Mouse (Mus musculus): Measurements from ENCODE around the gene Tmem212.

The Tmem212 gene

GRCm38 (mm10) chr3:27843266-27843665 lies 52.9 kb downstream of the Tmem212 start:
- DNase-seq (ENCODE audit: low spot score in 2 of 2) = no peak

DNA sequence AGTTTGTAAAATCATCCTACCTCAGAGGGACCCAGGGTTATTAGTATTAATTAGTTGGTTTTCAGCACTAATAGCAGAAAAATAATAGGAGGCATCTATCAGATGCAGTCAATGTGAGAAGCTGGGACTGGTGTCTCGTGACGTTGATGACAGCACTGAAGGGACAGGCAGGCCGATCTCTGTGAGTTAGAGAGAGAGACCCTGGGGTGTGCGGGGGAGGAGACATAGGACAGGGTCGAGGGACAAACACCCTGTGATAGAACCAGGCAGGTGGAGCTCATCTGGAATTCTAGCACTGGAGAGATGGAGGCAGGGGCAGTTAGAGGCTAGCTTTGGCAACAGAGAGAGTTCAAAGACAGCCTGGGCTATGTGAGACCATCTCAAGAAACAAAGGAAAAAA lies 53.3 kb downstream of the Tmem212 start:
- DNase-seq (ENCODE audit: low spot score in 2 of 2) = no peak

- DNase-seq (ENCODE audit: low spot score in 2 of 2) = no peak
Measured at GRCm38 (mm10) chr3:27840311-27840710, 55.9 kb downstream of the Tmem212 start.

GRCm38 (mm10) chr3:27839795-27840194 lies 56.4 kb downstream of the Tmem212 start:
- no peak for DNase-seq (ENCODE audit: low spot score in 2 of 2)

DNA sequence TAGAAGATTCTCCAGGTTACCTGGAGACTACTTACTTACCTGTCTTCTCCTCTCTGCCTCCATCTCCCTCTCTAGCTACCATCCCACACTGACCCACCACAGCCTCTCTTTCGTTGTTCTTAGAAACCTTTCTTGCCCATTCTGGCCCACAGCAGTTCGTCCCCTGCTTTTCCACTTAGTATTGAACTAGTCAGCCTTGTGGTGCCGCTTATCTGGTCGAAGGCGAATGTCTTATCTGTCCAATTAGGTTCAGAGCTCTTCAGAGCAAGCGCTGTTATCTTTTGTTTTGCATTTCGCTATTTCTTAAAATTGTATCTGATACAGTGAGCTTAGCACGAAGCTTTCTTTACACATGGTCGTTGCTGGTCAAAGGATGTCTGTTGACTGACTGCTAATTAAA lies 56.9 kb downstream of the Tmem212 start:
- no peak for DNase-seq (ENCODE audit: low spot score in 2 of 2)

DNA sequence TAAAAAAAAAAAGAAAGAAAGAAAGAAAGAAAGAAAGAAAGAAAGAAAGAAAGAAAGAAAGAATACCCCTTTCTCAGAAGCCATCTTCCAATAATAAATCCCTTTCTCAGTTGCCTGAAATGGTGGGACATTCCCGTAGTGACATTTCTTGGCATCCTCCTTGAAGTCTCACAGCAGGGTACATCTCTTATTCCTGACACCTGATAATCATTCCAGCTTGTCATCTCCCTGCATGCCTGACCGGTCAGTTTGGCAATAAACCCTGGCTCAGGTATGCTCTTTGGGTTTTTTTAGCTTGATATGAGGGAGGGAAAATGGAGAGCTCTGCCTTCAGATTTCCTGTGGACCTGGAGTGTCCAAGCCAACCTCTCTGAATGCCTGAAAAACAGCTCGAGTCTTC lies 59.9 kb downstream of the Tmem212 start:
- no peak for DNase-seq (ENCODE audit: low spot score in 2 of 2)

DNA sequence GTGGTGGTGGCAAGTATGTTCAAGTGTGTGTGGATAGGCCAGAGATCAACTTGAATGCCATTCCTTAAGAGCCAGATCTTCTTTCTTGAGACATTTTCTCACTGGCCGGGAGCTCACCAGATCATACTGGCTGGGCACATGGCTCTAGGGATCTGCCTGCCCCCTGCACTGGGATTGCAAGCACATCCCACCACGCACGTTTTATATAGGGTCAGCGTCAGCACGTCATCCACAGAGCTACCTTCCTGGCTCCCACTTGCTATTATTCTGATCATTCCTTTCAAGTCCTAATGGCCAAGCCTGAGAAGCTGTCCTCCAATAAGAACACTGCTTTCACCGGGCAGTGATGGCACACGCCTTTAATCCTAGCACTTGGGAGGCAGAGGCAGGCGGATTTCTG lies 60.4 kb downstream of the Tmem212 start:
- DNase-seq (ENCODE audit: low spot score in 2 of 2) = no peak

DNA sequence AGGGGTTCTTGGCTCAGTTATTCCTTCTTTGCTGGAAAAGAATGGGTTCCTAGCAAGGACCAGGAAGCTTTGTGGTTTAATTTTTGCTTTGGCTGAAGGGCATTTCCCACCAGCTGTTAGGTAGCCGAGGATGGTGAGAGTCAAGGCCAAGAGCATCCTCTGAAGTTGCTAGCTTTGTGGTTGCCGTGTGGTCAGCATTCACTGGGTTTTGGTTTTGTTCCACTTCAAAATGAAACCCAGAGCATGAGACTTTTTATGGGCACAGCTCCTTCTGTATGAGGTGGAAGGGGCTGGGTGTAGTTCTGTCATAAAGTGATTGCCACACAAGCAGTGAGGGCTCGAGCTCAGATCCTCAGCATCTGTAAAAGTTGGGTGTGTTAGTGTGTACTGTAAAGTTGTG lies 67.4 kb downstream of the Tmem212 start:
- no peak for DNase-seq (ENCODE audit: low spot score in 2 of 2)

DNA sequence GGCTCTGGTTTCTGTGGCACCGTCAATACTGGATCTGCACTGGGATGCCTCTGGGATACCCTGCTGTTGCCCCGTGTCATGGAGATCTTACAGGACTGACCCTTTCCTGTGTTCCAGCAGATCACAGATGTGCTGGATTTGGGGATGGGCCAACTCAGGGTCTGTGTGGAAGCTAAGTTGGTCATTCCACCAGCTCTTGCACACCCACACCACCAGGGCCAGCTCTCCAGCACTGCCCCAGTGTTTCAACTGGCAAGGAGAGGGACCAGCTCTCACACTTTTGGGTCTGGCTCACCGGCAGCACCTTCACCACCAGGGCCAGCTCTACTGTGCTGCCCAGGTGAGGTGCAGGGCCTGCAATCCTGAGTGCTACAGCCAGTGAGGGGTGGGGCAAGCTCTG lies 68.9 kb downstream of the Tmem212 start:
- no peak for DNase-seq (ENCODE audit: low spot score in 2 of 2)

- DNase-seq (ENCODE audit: low spot score in 2 of 2) = no peak
Measured at GRCm38 (mm10) chr3:27825985-27826384, 70.2 kb downstream of the Tmem212 start.

Measured in natural killer cell, adult 2 months (primary cell).